Mouse (Mus musculus) duodenum, adult 2 months (tissue): ENCODE data around the gene Ghrl. TPM values are rescaled to one million over a fixed set of nuclear protein-coding genes. Genes with fewer than 3 reads are reported as not detected.

Source experiments
- polyA plus RNA-seq: library from polyadenylated mRNA; depleted of rRNA; stranded (reverse); fragments of >200 nt; gene quantifications from 2 replicates; pipeline ENCODE4 v1.2.3, GENCODE M21; 2012; ENCODE audit warnings: low replicate concordance; rRNA removed

Ghrl gene
- 31.2 and 52.7 TPM in 2 replicates for polyA plus RNA-seq

DNA sequence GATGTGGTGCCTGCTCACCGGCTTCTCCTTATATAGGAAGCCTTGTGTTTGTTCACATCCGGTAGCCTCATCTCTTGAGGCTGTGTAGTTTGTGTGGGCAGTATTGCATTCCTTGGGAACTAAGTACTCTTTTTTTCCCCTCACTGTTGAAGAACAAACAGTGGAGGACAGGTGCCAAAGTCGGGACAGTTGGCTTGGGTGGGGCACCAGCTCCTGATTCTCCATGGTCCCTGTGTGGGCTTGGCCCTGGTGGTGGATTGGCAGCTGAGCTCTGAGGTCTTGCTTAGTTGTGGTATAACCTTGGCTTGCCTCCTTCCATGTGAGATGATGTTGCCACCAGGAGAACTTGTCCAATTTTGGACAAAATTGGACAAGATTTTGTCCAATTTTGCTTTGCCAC lies at the start of gene Ghrl:
TSS of gene Ghrl (minus strand) at position 3 of the 400 bp plus-strand sequence.

DNA sequence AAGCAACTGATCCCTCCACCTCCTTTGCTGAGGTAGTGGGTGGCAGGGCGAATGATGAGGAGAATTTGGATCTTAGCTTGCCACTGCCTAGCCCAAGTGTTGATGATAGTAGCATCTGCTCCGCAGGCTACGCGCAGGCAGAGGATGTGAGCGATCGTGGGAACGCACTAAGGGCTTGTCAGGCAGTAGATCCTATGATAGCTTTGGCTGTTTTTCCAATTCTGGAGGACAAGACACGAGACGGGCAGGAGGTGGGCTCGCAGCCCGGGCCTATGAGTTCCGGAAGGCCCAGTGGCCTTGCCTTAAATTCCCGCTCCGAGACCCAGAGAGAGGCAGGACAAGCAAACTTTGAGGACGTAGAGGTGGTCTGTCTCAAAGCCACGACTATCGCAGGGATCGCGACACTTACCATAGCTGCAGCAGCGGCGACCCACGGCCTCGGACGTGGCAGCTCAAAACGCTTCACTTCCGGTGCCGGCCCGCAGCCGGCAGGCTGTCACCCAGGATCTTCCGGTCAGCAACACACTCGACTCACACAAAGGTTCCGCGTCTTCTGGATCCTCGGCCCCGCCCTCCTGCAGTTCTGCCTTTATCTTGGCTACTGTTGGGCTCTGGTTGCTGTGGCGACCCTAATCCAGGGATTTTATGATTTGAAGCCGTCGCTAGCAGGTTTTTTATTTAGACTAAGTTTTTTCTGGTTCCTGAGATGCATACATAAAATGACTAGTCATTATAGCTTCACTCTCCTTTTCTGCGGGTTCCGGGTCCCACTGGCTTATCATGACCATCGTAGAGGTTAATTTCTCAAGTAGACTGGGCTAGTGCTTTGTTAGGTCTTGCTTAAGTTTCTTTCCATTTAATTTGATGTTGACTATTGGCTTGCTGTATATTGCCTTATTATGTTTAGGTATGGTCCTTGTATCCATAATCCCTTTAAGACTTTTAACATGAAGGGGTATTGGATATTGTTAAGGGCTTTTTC lies 20.8 kb upstream of the Ghrl start, which contains the start of gene Sec13:
TSS of gene Sec13 (minus strand) at position 508 of the 982 bp plus-strand sequence.

DNA sequence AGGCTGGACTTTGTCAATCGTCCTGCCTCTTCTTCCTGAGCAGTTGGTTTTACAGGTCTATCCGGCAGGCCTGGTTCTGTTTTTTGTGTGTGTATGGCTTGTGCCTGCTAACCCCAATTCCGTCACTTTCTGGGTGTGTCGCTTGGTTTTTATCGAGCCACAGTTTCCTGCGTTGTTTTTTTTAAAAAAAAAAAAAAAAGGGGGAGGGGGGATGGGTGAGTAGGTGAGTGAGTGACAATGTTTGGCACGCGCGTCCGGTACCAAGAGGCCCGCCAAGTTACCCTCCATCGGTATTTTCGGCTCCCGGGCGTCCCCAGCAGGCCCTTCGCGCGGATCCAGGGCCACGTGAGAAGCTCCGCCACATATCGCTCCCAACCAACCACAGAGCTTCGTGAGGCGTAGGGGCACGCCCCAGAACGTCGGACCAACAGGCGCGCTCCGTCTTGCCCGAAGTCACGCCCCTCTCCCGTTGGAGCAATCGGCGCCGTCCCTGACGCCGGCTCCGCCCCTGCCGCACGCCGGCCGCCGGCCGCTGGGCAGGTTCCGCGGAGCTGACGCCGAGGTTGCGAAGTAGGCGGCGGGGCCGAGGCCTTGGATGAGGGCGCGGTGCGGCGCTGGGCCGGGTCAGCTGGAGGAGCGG lies 23.0 kb downstream of the Ghrl start, which contains the start of gene Tatdn2:
TSS of gene Tatdn2 (plus strand) at position 469 of the 640 bp plus-strand sequence.

Other genes starting within 250 kb of the Ghrl start
- gene Il17rc, start 248.5 kb downstream of the Ghrl start, polyA plus RNA-seq = 244 and 628 TPM in 2 replicates
- gene Creld1, start 236.6 kb downstream of the Ghrl start, polyA plus RNA-seq = 7.6 and 8.4 TPM in 2 replicates
- gene Prrt3, start 217.9 kb downstream of the Ghrl start, polyA plus RNA-seq = 0.04 and 0.15 TPM in 2 replicates
- 18.4 and 21.6 TPM in 2 replicates for gene Emc3, start 188.2 kb downstream of the Ghrl start, polyA plus RNA-seq
- 0.89 and 1.6 TPM in 2 replicates for gene Fancd2, start 188.2 kb downstream of the Ghrl start, polyA plus RNA-seq
- gene Fancd2os, start 119.2 kb downstream of the Ghrl start, polyA plus RNA-seq = not detected in 2 replicates
- gene Brk1, start 115.1 kb downstream of the Ghrl start, polyA plus RNA-seq = 67.1 and 90.7 TPM in 2 replicates
- 5.1 and 7.9 TPM in 2 replicates for gene Vhl, start 95.9 kb downstream of the Ghrl start, polyA plus RNA-seq
- gene Irak2, start 81.4 kb downstream of the Ghrl start, polyA plus RNA-seq = 40.6 and 58.1 TPM in 2 replicates
- gene Tatdn2, start 22.8 kb downstream of the Ghrl start, polyA plus RNA-seq = 13.8 and 16.6 TPM in 2 replicates
- 157 and 205 TPM in 2 replicates for gene Sec13, start 20.9 kb upstream of the Ghrl start, polyA plus RNA-seq